Mouse (Mus musculus): ENCODE results near the gene Fibin. TPM values are rescaled to one million over a fixed set of nuclear protein-coding genes. Genes with fewer than 3 reads are reported as not detected.

Fibin gene
- polyA plus RNA-seq, 1 experiment from 2014 or later, result 54.2 TPM

Other genes with a start within 250 kb of the Fibin start
- 0.25 and 0.39 TPM in 2 replicates for gene Bbox1, start 48.6 kb downstream of the Fibin start, polyA plus RNA-seq (2015; fragmentation: Nextera tagmentation; extraction: Ambion mirVana)
- not detected in 2 replicates for gene Slc5a12, start 234.1 kb upstream of the Fibin start, polyA plus RNA-seq (2015; fragmentation: Nextera tagmentation; extraction: Ambion mirVana)